Mouse (Mus musculus) urinary bladder, adult 2 months (tissue): ENCODE measurements around the gene Esrra. TPM values are rescaled to one million over a fixed set of nuclear protein-coding genes. Genes with fewer than 3 reads are reported as not detected.
"Not testable (repeated sequence)": the region's sequence is repeated elsewhere in the genome, so short reads cannot be mapped to it uniquely, and the experiment has no call there.

Experiments used
- DNase-seq: peaks from one replicate; pipeline ENCODE4 v3.0.0; 2022; ENCODE audit warnings: low spot score
- polyA plus RNA-seq: library from polyadenylated mRNA; depleted of rRNA; stranded (reverse); fragments of >200 nt; gene quantifications from 2 replicates; pipeline ENCODE4 v1.2.3, GENCODE M21; 2012

The Esrra gene
- polyA plus RNA-seq, 1 experiment = 59.1 TPM

- DNase-seq = peak; percentile 52
These were observed 624 bp downstream of the Esrra start for GRCm38 (mm10) chr19:6920741-6921636.

DNA sequence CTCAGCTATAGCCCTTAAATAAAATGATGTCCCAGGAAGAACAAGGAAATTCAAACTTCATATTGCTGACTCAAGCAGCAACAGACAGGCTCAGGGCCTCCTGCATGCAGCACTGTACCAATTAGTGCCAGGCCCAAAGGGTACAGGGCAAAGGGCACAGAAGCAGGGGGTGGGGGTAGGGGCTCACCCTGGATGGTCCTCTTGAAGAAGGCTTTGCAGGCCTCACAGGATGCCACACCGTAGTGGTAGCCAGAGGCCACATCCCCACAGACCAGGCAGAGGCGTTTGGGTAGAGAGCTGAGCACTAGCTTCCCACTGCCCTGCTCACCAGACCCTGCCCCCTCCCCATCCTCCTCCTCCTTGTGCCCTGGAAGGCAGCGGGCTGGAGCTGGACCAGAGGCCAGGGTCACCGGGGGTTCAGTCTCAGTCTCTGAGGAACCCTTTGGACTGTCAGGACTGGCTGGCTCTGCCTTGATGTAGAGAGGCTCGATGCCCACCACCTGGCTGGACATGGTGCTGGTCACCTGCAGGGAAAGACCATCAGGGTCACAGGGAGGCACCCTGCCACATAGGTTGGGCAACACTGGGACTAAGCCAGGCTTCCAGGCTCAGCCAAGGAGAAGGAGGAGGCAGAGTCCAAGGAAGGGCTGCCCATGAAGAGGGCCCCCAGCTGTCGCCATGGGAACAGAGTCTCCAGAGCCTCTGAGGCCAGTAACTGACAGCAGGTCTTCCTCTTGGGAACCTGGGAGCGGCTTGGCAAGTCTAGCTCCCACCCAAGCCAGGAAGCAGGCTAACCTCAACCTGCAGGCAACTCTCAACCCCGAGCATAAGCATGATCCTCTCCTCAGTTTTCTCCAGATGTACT, 1.5 kb downstream of the Esrra start:
- DNase-seq = peak; percentile 50

GRCm38 (mm10) chr19:6919431-6919830, 2.2 kb downstream of the Esrra start:
- DNase-seq = no peak

GRCm38 (mm10) chr19:6918321-6918720, 3.3 kb downstream of the Esrra start:
- no peak for DNase-seq

GRCm38 (mm10) chr19:6916496-6916895, 5.1 kb downstream of the Esrra start:
- no peak for DNase-seq

DNA sequence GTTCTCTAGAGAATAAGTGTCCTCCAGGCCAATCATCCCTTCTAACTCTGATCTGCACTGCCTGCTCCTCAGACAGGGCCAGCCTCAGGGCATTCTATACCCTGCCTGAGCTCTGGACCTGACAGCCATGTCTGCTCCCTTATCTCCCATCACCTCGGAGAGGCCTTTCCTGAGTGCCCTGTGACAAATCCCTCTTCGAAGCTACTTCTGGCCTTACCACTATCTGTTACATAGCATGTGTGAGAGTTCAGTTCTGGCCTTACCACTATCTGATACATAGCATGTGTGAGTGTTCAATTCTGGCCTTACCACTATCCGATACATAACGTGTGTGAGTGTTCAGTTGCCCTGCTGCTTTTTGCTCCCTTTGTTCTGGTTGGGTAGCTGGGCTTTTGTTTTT, 6.3 kb downstream of the Esrra start:
- no peak for DNase-seq

- DNase-seq = no peak
These were observed 7.1 kb downstream of the Esrra start for GRCm38 (mm10) chr19:6914540-6914939.

- DNase-seq = no peak
These were observed 7.6 kb downstream of the Esrra start for GRCm38 (mm10) chr19:6913991-6914390.

- DNase-seq = no peak
These were observed 8.6 kb downstream of the Esrra start for GRCm38 (mm10) chr19:6913036-6913435.

DNA sequence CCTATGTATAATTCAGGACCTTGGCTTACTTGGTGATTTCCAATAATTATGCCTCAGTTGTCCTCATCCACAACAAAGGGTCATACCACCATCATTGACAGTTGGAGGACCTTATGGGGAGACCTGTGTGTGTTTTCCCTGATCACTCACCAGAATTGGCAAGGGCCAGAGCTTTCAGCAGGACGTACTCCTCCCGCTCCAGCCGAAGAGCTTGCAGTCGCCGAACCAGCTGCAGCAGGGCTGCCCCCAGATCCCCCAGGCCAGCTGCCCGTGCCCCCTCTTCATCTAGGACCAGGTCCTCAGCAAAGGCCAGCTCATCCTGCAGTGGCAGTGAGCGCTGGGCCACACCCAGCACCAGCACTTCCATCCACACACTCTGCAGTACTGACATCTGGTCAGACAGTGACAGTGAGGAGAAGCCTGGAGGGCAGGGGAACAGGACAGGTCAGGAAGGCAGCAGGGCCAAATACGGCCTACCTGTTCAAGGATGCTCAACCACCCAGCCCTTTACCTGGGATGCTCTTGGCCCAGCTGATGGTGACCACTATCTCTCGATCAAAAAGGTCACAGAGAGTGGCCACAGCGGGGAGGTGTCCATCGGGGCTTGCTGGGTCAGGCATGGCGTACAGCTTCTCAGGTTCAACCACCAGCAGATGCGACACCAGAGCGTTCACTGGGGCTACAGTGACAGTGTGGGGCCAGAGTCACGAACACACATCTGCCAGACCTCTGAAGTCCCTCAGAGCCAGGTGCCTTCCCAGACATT, 9.2 kb downstream of the Esrra start:
- DNase-seq = no peak

- DNase-seq = no peak
These were observed 10.2 kb downstream of the Esrra start for GRCm38 (mm10) chr19:6911101-6912074.

DNA sequence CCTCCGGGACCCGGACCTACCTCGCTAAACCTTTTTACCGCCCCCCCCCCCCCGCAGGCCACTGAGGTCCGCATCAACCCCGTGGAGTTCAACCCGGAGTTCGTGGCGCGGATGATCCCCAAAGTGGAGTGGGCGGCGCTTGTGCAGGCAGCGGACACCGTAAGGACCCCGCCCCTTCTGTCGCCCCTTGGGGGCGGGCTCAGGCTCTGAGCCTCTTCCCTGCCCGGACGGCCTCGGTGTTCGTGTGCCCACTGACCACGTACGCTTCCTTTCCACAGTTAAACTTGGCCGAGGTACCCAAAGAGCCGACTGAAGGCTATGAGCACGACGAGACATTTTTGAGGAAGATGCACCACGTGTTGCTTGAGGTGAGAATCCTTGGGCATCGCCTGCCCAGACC, 11.3 kb downstream of the Esrra start:
- not testable (repeated sequence) for DNase-seq

GRCm38 (mm10) chr19:6909507-6910289, 11.9 kb downstream of the Esrra start, which contains the start of the genes Trmt112 and Prdx5:
Gene Trmt112 (plus strand): TSS chr19:6909698.
Gene Prdx5 (minus strand): TSS chr19:6910106.
- DNase-seq = peak; percentile 81

GRCm38 (mm10) chr19:6909021-6909420, 12.6 kb downstream of the Esrra start:
- DNase-seq = no peak

DNA sequence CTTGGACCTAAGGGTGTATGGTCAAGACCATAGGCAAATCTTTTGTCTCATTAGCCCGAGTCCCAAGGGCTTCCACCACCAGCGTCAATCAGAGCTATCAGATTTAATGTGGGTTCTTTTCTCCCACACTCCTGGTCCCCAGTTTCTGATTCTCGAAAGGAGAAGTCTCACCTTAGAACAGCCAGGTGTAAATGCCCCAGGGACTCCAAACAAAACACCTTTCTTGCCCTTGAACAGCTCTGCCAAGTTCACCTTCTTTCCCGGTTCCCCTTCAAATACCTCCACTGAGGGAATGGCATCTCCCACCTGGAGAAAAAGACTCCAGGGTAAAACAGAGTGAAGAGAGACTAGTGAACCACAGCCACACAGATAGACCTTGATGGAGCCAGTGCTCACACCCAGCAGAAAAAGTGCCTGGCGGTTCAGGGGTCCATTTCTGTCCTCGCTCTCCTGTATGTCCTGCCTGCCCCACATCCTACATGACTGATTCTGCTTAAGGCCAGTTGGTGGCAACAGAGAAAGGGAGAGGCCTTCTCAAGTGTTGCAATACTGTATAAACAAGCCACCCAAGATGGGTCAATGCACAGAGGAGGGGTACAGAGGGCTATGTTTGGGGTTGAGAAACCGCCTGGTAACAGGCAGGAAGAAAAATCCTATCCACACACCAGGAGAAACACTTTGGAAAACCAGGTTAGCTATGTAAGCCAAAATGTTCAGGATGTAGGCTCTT, 13.6 kb downstream of the Esrra start:
- no peak for DNase-seq

DNA sequence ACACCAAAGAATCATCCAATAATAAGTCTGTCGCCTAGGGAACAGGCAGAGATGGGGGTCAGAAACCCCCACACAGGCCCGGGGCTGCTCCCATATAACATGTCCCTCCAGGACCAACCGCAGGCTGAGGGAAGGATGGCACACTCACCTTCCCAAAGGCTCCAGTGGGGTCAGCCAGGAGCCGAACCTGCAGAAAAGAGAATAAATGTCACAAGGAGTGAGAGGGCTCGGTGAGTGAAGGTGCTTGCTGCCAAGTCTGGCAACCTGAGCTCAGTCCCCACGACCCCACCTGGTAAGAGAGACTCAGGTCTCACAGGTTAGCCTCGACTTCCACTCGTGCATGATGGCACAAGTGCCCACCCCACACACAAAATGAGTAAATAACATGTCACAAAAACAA, 14.5 kb downstream of the Esrra start:
- DNase-seq = no peak

GRCm38 (mm10) chr19:6906199-6906598, 15.4 kb downstream of the Esrra start:
- DNase-seq = peak; percentile 17

DNA sequence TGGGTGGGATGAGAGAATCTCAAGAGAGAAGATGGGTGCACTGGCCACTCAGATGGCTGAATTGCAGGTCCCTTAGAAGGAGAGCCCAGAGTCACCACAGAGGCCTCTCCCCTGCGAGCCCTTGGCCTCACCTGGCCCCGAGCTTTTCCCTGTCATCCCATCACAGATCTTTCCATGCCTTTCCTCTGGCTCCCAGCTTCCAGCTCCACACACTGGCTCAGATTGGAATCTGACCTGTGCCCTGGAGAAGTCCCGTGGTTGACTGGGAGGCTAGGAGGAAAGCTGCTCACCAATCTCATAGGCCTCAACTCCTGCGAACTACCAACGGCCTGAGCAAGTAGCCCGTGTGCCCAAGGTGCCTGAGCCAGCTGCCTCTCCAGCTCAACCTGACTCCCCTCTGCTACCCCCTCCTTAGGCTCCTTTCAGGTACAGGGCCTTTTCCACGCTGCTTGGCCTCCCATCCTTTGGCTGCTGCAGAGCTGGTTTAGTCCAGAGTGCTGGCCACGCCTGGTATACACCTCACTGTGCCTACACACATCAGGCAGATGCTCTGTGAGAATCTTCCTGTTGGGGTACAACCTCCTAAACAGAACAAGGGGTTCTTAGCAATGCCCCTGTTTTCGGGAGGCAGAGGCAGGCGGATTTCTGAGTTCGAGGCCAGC, 16.0 kb downstream of the Esrra start:
- DNase-seq = peak; percentile 17

DNA sequence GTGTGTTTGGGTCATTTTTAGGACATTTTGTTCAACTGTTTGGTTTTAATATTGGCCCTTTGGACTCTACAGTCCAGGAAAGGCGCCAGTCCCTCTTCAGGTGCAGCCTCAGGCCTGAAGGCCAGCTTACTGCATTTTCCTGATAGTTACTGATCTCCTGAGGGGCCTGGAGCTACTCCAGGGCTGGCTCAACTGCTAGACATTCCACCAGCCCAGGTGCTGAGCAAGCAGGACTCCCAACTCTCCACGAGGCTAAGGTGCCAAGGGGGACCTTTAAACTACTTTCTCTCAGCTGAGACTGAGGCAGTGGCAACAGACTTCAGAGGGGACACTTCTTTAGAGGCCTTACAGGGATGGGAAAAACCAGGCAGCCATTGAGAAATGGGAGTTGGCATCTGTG, 16.8 kb downstream of the Esrra start:
- DNase-seq = no peak
